Mouse (Mus musculus) cerebral cortex, adult 2 months (tissue): ENCODE measurements around the gene Calr4.

Source experiments
- WGBS: fragments of 180-500 bp; shearing (Covaris S2); methylation state at CpG from one replicate; pipeline ENCODE4 v1.1.7; 2018; 5-methylcytosine and 5-hydroxymethylcytosine counted together

The Calr4 gene

GRCm38 (mm10) chr4:109280459-109281160 is 46.3 kb downstream of the Calr4 start:
- 3% methylated on average over 85 of the region's 85 CpGs for WGBS

GRCm38 (mm10) chr4:109281161-109281560 is 46.9 kb downstream of the Calr4 start:
- WGBS = 39% methylated on average over 4 of the region's 4 CpGs

GRCm38 (mm10) chr4:109281946-109282345 is 47.7 kb downstream of the Calr4 start:
- WGBS = 50% methylated on average over 1 of the region's 1 CpGs

- WGBS = 62% methylated on average over 2 of the region's 2 CpGs
These were observed 62.2 kb downstream of the Calr4 start for GRCm38 (mm10) chr4:109296510-109296909.
